Mouse (Mus musculus) mouse embryonic stem cell (cell line): ENCODE results near the gene C130074G19Rik.

ENCODE experiments used
- in situ Hi-C, 2 experiments: fragments of 300-500 bp; cut with MboI; formaldehyde crosslinking; loops; 1 replicate in 1 of 2; 3 replicates in 1 of 2; pipeline ENCODE4 v1.14.3; 2019 to 2020; ENCODE audit warnings: low sequenced_read_pairs in 2 of 2, low pct_unique_long_range_greater_than_20kb in 1 of 2, mixed read lengths in 1 of 2; ENCODE audit not compliant: unreplicated experiment in 1 of 2

Gene C130074G19Rik

DNA sequence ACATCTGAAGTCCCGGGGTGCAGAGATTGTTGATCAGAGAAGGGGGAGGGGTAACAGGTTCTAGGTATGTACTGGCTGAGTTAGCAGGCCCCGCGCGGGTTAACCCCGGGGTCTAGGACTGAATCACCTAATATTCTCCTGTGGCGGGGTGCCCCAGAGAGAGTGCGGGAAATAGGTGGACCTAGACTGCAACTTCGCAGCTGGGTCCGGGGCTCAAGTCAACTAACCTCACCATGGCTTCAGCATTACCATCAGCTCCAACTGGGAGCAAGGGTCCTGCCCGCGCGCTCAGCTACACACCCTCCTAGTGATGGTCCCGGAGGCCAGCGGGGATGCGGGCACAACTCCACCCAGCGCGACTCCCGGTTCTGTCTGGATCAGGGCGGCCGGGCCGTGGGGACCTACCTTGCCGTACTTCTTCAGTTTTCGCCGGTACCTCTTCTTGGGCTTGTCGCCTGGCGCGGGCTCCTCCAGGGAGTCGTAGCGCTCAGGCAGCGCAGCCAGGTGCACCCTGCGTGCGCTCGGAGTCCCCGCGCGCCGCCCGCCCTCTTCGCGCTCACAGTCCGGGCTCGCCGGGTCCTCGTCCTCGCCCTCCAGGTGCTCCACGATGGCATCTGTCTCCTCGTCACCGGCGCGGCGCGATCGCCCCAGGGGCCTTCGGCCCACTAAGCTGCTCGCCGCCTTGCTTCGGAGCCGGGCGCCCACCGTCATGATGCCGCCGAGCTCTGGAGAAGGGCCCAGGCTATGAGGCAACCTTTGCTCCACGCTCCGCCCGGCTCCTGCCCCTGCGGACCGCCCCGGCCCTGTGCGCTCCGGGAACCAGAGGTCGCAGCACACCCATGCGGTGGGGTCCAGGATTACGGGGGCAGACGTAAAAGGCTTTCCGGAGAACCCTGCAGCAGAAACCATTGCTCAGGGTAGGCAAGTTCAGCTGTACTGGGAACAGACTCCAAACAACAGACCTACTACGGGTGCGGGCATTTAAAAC, at the start of gene C130074G19Rik:
TSS of gene C130074G19Rik (minus strand) at position 938 of the 988 bp plus-strand sequence.
- in situ Hi-C loops, result no loop called here

DNA sequence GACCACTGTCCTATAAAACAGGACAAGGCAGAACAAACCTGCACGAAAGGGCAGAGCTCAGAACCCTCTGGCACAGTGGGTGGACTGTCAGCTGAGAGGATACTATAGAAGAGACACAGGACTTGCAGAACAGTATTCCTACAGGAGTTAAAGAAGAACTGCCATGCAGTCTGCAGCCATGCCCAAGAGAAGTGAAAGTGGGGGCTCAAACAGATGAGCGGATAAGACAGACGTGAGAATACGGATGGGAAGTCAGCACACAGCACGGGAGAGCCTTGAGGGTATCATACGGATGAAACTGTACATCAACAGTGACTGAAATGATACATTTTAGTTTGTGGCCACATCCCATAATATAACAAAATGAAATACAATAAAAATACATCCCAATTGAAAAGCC, 48.1 kb upstream of the C130074G19Rik start:
- in situ Hi-C loops, result no loop called here

DNA sequence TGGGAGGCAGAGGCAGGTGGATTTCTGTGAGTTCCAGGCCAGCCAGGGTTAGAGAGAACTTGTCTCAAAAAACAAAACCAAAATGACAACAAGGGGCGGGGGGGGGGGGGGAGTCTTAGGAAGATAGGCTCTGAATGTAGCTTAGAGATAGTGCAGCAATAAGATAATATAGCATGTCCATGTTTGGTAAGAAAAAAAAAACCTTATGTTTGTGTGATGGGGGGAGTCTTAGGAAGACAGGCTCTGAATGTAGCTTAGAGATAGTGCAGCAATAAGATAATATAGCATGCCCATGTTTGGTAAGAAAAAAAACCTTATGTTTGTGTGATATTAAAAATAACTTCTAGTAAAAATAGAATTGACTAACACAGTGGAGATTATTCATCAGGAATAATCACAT, 45.4 kb upstream of the C130074G19Rik start:
- in situ Hi-C loops, result no loop called here

DNA sequence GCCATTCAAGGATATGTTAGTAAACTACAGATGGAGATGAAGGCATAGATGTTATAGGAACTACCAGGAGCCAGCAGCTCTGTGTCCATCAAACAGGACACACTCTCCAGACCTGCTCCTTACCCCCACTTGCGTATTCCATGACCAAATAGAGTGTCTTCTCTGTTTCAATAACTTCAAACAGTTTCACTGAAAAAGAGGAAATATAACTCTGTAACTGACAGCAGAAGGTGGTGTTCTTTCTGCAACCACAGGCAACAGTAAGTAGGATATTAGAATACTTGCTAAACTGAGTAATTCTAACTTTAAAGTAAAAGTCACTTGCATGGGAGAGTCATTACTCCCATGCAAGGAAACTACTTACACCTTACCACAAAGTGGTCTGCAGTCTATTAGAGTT, 44.9 kb upstream of the C130074G19Rik start:
- in situ Hi-C loops, result no loop called here

DNA sequence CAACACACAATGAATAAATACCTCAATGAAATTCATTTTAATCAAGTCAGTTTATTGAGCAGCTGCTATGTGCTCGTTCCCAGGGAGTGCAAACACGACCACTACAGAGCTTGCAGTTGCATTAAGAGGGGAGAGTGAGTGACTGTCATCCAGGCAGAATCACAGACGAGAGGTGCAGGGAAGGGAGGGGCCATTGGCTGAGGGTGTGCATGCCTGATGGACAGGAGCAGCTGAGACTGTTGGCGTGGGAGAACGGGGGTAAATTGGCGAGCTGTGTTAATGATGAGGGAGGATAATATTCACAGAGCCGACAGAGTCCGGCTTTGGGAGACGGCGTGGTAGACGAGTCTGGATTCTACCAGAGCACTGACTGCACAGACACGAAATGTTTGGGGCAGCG, 39.8 kb upstream of the C130074G19Rik start:
- in situ Hi-C loops, result no loop called here

DNA sequence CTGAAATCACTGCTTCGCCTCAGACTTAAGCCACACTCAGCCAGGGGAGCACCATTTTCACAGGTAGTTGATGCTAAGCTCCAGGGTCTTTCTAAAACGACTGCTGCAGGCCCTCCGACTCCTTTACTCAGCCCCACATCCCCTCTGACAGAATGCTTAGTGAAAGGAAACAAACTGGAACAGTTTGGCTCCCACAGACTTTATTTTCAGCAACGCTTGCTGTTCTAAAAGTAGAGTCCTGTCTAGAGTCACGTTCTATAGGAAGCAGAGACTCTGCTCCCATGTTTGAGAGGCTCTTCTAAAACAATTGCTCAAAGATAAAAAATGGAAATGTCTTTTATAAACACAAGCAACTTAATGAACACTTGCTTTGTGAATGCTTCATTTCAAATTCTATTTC, 37.0 kb upstream of the C130074G19Rik start:
- in situ Hi-C loops, result no loop called here

DNA sequence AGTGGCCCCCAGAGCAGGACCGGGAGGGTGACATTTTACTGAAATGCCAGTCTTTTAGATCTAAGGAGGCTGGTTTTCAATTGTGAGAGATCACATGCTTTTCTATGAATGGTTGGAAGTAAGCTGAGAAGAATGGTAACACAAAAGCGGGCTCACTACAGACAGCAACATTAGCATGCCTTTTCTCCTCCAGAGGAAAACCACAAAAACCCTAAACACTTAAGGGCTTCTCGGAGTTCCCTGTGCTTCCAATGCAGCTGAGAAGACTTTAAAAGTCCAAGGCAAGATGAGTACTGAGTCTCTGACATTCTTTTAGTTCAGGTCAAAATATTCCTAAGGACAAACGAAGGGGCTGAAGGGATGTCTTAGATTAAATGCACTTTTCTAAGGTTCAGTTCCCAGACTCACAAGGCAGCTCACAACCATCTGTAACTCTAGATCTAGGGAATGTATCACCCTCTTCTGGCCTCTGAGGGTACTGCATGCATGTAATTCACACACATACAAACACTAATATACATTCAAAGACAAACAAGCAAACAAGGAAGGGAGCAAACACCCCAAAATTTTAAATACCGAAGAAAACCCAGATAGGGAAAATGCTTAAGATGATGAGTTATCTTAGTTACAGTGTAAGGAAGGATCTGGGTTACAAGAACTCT, 35.3 kb upstream of the C130074G19Rik start:
- in situ Hi-C loops, result no loop called here

DNA sequence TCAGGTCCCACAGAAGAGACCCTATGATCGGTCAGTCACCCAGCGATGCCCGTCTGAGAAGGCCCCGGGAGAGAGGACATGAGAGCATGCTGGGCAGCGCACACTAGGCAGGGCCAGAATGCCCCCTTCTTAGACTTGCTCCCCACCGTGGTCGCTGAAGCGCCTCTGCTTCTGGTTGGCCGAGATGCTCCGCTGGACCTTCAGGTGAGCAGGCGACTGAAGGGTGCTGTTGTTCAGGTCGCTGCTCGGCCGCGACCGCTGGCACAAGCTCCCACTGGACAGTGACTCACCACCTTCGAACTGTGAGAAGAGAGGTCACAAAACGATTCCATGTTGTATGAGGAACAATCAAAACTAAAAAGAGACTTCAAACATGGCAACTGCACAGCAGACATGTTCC, 29.3 kb upstream of the C130074G19Rik start:
- in situ Hi-C loops, result no loop called here

DNA sequence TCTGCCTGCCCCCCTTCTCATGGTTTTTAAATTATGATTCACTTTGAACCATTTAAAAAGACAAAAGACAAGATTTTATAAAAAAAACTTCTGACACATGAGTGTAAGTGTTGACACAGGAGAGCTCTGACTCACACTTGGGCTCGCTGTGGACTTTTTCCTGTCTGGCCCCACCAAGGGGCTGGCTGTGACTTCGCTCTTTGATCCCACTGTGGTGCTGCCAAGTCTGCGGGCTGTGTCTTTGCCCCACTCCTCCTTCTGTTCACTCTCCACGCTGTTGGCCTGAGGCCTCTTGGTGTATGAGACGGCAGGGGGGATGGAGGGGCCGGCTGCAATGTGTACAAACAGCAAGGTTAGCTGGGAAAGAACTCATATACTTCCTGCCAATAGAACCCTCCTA, 28.8 kb upstream of the C130074G19Rik start:
- in situ Hi-C loops, result no loop called here

DNA sequence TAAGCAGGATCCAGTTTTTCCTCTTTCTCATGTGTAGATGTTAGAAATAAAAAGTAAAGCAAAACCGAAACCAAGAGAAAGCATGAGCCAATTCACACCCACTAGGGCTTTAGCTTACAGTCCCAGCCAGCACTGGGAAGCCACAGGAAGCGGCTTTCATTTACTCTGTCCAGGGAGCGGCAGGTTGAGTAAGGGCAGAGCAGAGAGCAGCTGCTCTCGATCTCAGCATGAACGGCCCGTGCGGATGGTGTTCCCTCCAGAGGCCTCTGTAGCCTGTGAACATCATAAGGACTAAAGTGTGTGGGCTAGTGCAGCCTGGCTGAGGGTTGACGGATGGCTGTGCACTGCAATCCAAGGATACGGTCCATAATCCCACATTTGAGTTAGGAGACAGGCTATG, 25.5 kb upstream of the C130074G19Rik start:
- in situ Hi-C loops, result no loop called here

DNA sequence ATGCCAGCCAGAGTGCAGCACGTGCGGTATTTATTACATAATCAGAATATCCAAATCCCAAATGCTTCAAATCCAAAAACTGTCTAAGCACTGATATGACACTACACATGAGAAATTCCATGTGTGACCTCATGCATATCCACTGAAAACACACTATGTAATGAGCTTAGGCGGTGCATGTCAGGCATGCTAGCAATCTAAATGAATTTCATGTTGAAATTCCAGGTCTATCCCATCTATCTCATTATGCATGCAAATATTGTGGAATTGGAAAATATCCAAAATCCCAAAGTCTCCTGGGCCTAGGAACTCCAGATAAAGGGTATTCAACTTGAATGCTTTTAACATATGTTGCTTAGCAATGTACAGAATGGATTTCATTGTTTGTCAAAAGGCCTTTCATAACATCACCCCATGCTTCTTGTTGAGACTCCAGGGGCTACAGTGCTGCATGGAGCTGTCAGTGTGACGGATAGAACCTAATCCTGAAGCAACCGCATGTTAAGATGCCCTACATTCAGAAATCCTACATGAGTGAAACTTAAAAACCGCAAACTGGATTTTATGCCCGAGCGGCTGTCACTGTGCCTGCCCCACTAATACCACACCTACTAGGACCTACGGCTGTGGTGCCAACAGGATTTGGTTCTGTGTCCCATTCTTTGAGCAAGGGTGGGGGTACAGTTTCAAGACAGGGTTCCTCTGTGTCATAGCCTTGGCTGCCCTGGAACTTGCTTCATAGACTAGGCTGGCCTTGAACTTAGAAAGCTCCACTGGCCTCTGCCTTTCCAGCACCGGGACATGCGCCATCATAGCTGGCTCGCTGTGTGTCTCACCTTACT, 23.1 kb upstream of the C130074G19Rik start:
- in situ Hi-C loops, result no loop called here

DNA sequence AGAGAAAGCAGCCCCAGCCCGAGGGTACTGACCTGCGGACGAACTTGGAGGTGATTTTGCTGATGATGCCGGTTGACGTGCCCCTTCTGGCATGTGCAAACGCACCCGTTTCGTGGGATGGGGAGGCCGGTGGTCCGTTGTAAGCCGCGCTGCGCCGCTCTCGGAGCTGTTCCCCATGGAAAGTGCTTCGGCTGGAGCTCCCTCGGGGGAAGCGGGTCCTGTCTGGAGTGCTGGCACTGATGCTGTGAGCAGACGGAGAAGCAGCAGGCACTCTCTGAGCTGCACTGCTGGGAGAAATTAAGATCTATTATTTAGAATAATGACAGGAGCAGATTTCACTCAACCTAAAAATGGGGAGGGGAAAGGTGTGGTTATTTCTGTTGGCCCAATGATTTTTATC, 22.4 kb upstream of the C130074G19Rik start:
- in situ Hi-C loops, result no loop called here

DNA sequence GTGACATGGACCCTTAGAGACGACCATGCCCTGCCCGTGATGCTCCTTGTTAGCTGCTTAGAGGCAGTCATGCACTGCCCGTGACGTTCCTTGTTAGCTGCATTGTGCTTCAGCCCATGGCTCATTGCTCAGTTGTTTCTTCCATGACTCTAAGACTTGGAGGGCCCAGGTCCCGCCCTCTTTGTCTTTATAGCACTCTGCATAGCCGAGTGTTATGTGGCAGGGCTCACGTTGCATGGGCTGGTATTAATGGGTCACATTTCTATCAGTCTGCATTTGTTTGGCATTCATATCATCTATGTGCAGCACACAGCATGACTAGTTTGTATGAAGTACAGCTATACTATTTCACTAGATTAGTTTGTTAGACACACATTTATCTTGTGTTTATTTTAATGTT, 20.7 kb upstream of the C130074G19Rik start:
- in situ Hi-C loops, result no loop called here

DNA sequence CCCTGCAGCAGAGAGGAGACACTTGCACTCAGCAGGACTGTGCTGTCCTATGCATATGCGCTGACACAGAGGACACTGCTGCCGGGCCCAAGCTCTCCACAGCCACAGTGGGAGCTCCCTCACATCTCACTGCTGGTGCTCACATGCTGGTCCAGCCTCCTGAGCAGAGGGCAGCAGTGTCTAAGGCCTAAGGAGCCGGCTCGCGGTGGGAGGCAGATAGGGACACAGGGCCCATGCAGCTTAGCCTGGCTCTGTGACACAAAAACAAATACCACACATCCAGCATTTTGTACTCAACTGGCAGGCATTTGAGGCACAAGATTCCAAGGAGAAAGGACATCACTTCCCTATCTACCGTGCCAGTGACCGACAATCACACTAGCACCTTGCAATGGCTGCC, 19.9 kb upstream of the C130074G19Rik start:
- in situ Hi-C loops, result no loop called here

DNA sequence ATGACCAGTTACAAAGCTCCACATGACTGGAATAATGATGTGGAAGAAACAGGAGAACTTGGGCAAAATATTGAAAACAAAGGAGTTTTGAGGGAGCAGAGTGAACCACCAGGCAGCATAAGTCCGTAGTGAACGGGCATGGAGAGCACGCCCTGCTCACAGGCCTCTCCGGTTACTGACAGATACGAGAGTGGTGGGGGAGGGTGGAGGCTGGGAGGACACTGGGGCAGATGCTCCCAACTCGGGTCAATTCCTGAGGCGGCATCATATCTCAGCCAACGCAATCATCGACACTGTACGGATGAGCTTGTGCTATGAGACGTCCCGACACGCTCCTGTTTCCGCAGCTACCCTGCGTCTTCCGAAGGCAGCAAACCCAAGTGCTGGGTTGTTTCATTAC, 14.3 kb upstream of the C130074G19Rik start:
- in situ Hi-C loops, result no loop called here

DNA sequence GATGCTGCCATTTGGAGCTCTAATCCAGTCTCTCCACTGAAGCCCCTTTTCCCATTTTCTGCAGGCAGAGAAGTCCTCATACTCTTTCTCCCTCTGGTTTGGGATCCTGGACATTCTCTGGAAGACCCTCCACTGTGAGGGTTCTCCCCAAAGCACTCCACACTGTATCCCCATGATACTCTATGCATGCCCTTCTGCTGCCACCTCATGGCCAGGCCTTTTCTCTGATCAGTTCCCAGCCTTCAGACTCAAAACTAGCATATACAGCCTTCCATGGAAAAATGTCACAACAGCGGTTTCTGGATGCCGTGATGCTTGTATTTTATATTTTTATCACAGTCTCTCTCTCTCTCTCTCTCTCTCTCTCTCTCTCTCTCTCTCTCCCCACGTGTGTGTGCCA, 9.0 kb upstream of the C130074G19Rik start:
- in situ Hi-C loops, result no loop called here

DNA sequence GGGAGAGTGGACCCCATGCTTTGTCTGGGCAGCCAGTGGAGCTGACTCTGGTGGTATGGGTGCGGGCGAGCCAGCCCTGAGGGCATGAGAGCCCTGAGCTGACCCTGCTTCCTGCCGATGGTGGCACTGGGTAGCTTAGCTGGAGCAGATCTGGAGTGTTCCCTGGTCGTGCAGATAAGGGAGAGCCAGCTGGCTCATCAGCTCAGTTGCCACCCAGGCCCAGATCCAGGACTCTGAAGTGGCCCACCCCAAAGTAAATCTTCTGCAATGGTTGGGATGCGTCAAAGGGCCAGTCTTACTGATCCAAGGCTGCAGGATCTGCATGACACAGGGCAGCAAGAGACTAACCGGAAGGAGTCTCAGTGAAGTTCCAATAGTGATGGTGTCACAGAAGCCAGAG, 6.4 kb upstream of the C130074G19Rik start:
- in situ Hi-C loops, result no loop called here

DNA sequence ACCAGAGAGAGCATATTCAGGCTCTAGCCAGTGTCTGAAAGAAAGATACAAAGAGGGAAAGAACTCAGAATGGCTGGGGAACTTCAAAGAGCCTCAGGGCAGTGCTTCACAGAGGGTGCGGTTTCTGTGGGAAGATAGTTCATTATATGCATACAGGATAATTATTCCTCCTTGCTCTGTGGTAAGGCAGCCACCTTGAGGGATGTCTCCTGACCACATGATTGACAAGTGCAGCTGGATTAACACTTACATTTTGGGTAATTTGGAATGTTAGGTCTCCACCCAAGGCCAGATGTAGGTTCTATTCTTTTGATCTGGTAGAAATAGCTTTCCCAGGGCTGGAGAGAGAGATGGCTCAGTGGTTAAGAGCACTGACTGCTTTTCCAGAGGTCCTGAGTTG, 3.1 kb upstream of the C130074G19Rik start:
- in situ Hi-C loops, result no loop called here

DNA sequence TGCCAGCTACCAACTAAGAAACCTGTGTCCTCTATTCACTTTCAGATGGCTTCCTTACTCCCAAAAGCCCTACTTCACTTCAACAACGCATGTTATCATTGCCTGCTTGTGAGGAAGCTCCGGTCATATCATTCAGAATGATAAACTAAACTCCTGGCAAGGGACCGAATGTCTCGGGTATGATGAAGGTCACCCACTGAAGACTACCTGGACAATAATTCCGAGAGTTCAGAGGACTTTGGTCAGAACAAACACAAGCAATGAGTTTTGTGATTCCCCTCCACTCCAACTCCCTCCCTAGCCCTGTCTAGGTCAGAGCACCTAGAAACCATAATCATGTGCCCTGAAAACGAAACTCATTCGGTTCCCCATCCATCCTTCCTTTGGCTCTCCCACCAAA, 1.2 kb downstream of the C130074G19Rik start:
- in situ Hi-C loops, result no loop called here
